Mouse (Mus musculus) hindbrain, embryonic 10.5 days (tissue): ENCODE measurements at regions not wholly inside any gene's neighbourhood (a gene's known extent, or its start where the extent isn't known, plus 50 kb on each side); places are given as distances from the start of the nearest gene placed in this dataset.

ENCODE experiments used
- DNase-seq: peaks from one replicate; pipeline ENCODE4 v3.0.0-alpha.2; 2017; ENCODE audit warnings: low spot score
- H3K27ac ChIP-seq: fragments of 300-500 bp; sonication (generic); 2 replicates; pipeline ENCODE4 v1.5.1; 2016; ENCODE audit warnings: mild to moderate bottlenecking, moderate library complexity
- H3K27me3 ChIP-seq: fragments of 300-500 bp; sonication (generic); 2 replicates; pipeline ENCODE4 v1.6.1; 2016; ENCODE audit warnings: mild to moderate bottlenecking; ENCODE audit not compliant: poor library complexity, insufficient read depth, severe bottlenecking
- H3K36me3 ChIP-seq: fragments of 300-500 bp; sonication (generic); 2 replicates; pipeline ENCODE4 v1.6.1; 2016; ENCODE audit warnings: mild to moderate bottlenecking, moderate library complexity
- H3K4me1 ChIP-seq: fragments of 300-500 bp; sonication (generic); replicated peaks from 2 replicates; pipeline ENCODE4 v1.6.1; 2016; ENCODE audit warnings: mild to moderate bottlenecking
- H3K4me3 ChIP-seq: fragments of 300-500 bp; sonication (generic); 2 replicates; pipeline ENCODE4 v1.5.1; 2016; ENCODE audit warnings: mild to moderate bottlenecking, moderate library complexity
- H3K9me3 ChIP-seq: fragments of 300-500 bp; sonication (generic); 2 replicates; pipeline ENCODE4 v1.6.1; 2016; ENCODE audit warnings: mild to moderate bottlenecking, moderate library complexity
- WGBS: fragments of 180-500 bp; shearing (Covaris S2); methylation state at CpG from one replicate; pipeline ENCODE4 v1.1.7; 2016; 5-methylcytosine and 5-hydroxymethylcytosine counted together

GRCm38 (mm10) chr10:91515021-91515371 is 333.9 kb upstream of the Tmpo start:
- H3K4me1 ChIP-seq, result no peaks in the 10 kb centered on the region
- WGBS, result 73% methylated on average over 2 of the region's 2 CpGs
- no peak for DNase-seq

GRCm38 (mm10) chr10:91514163-91515020 is 333.3 kb upstream of the Tmpo start:
- WGBS, result 86% methylated on average over 9 of the region's 9 CpGs
- no peaks in the 10 kb centered on the region for H3K4me1 ChIP-seq
- H3K27ac ChIP-seq, result no peak overlapping the region
- no peaks in the 10 kb centered on the region for H3K9me3 ChIP-seq
- H3K4me3 ChIP-seq, result no peak overlapping the region
- no peaks in the 10 kb centered on the region for H3K36me3 ChIP-seq
- no peak for DNase-seq
- no peaks in the 10 kb centered on the region for H3K27me3 ChIP-seq

More at GRCm38 (mm10) chr10:91515021-91515371, 333.9 kb upstream of the Tmpo start:
- Histone ChIP-seq H3K9me3 (no peaks in the 10 kb centered on the region), H3K27me3 (no peaks in the 10 kb centered on the region), H3K36me3 (no peaks in the 10 kb centered on the region), H3K27ac (no peak overlapping the region), H3K4me3 (no peak overlapping the region)

- 94% methylated on average over 7 of the region's 7 CpGs for WGBS
- no peaks in the 10 kb centered on the region for H3K9me3 ChIP-seq
- no peaks in the 10 kb centered on the region for H3K4me1 ChIP-seq
- no peak for DNase-seq
- H3K27ac ChIP-seq, result no peak overlapping the region
- H3K36me3 ChIP-seq, result no peaks in the 10 kb centered on the region
- no peak overlapping the region for H3K4me3 ChIP-seq
- no peaks in the 10 kb centered on the region for H3K27me3 ChIP-seq
Observed at GRCm38 (mm10) chr10:91507038-91507437, 325.9 kb upstream of the Tmpo start.

- Histone ChIP-seq H3K36me3 (no peaks in the 10 kb centered on the region), H3K4me3 (no peak overlapping the region), H3K27ac (no peak overlapping the region), H3K9me3 (no peaks in the 10 kb centered on the region), H3K27me3 (no peaks in the 10 kb centered on the region), H3K4me1 (no peaks in the 10 kb centered on the region)
- DNase-seq, result no peak
- WGBS, result 78% methylated on average over 12 of the region's 12 CpGs
Observed at GRCm38 (mm10) chr10:91504891-91505290, 323.8 kb upstream of the Tmpo start.

- Histone ChIP-seq H3K27me3 (no peaks in the 10 kb centered on the region), H3K9me3 (no peaks in the 10 kb centered on the region), H3K36me3 (no peaks in the 10 kb centered on the region), H3K4me3 (no peak overlapping the region), H3K4me1 (no peaks in the 10 kb centered on the region), H3K27ac (no peak overlapping the region)
- WGBS, result 87% methylated on average over 4 of the region's 4 CpGs
- DNase-seq, result no peak
Observed at GRCm38 (mm10) chr10:91498543-91498942, 317.4 kb upstream of the Tmpo start.

GRCm38 (mm10) chr10:91464691-91465090 is 283.6 kb upstream of the Tmpo start:
- Histone ChIP-seq H3K36me3 (no peaks in the 10 kb centered on the region), H3K4me3 (no peak overlapping the region), H3K27ac (no peak overlapping the region), H3K9me3 (no peaks in the 10 kb centered on the region), H3K27me3 (no peaks in the 10 kb centered on the region), H3K4me1 (no peaks in the 10 kb centered on the region)
- 92% methylated on average over 2 of the region's 2 CpGs for WGBS
- no peak for DNase-seq

GRCm38 (mm10) chr10:91447974-91448703 is 267.0 kb upstream of the Tmpo start:
- Histone ChIP-seq H3K9me3 (no peaks in the 10 kb centered on the region), H3K4me3 (no peak overlapping the region), H3K27me3 (no peaks in the 10 kb centered on the region), H3K4me1 (peaks cover 10% of the 10 kb centered on the region), H3K36me3 (no peaks in the 10 kb centered on the region), H3K27ac (no peak overlapping the region)
- 43% methylated on average over 10 of the region's 10 CpGs for WGBS
- peak; percentile 12 for DNase-seq

- WGBS, result 80% methylated on average over 2 of the region's 2 CpGs
- DNase-seq, result no peak
Observed at GRCm38 (mm10) chr10:91443321-91443720, 262.2 kb upstream of the Tmpo start.

GRCm38 (mm10) chr10:91440051-91440450 is 258.9 kb upstream of the Tmpo start:
- Histone ChIP-seq H3K4me3 (no peak overlapping the region), H3K36me3 (no peaks in the 10 kb centered on the region), H3K9me3 (no peaks in the 10 kb centered on the region), H3K4me1 (0 out of 2 replicates have a peak, but pooled peaks cover 3% of the 10 kb centered on the region), H3K27ac (no peak overlapping the region), H3K27me3 (no peaks in the 10 kb centered on the region)
- WGBS, result 82% methylated on average over 3 of the region's 3 CpGs
- DNase-seq, result no peak

More at GRCm38 (mm10) chr10:91443321-91443720, 262.2 kb upstream of the Tmpo start:
- Histone ChIP-seq H3K27me3 (no peaks in the 10 kb centered on the region), H3K36me3 (no peaks in the 10 kb centered on the region), H3K4me1 (peaks cover 9% of the 10 kb centered on the region), H3K9me3 (no peaks in the 10 kb centered on the region), H3K4me3 (no peak overlapping the region), H3K27ac (no peak overlapping the region)

- Histone ChIP-seq H3K9me3 (no peaks in the 10 kb centered on the region), H3K4me3 (no peak overlapping the region), H3K4me1 (0 out of 2 replicates have a peak, but pooled peaks cover 3% of the 10 kb centered on the region), H3K27me3 (no peaks in the 10 kb centered on the region), H3K36me3 (no peaks in the 10 kb centered on the region), H3K27ac (no peak overlapping the region)
- WGBS, result 84% methylated on average over 5 of the region's 5 CpGs
- DNase-seq, result no peak
Observed at GRCm38 (mm10) chr10:91437917-91438316, 256.8 kb upstream of the Tmpo start.

- DNase-seq, result no peak
- Histone ChIP-seq H3K9me3 (no peaks in the 10 kb centered on the region), H3K4me1 (0 out of 2 replicates have a peak, but pooled peaks cover 3% of the 10 kb centered on the region), H3K4me3 (no peak overlapping the region), H3K27me3 (no peaks in the 10 kb centered on the region), H3K27ac (no peak overlapping the region), H3K36me3 (no peaks in the 10 kb centered on the region)
- WGBS, result 67% methylated on average over 9 of the region's 9 CpGs
Observed at GRCm38 (mm10) chr10:91436091-91436569, 255.0 kb upstream of the Tmpo start.

- no peaks in the 10 kb centered on the region for H3K27me3 ChIP-seq
- peaks cover 4% of the 10 kb centered on the region; the same call in 1 of the 2 replicates for H3K4me1 ChIP-seq
- H3K9me3 ChIP-seq, result no peaks in the 10 kb centered on the region
- no peaks in the 10 kb centered on the region for H3K36me3 ChIP-seq
- no peak overlapping the region for H3K27ac ChIP-seq
- no peak for DNase-seq
- 75% methylated on average over 5 of the region's 5 CpGs for WGBS
- H3K4me3 ChIP-seq, result no peak overlapping the region
Observed at GRCm38 (mm10) chr10:91430281-91430680, 249.2 kb upstream of the Tmpo start.

- H3K27me3 ChIP-seq, result no peaks in the 10 kb centered on the region
- no peak for DNase-seq
- no peak overlapping the region for H3K4me3 ChIP-seq
- 92% methylated on average over 3 of the region's 3 CpGs for WGBS
- H3K4me1 ChIP-seq, result peaks cover 12% of the 10 kb centered on the region; the same call in 1 of the 2 replicates
- no peaks in the 10 kb centered on the region for H3K36me3 ChIP-seq
- no peak overlapping the region for H3K27ac ChIP-seq
- H3K9me3 ChIP-seq, result no peaks in the 10 kb centered on the region
Observed at GRCm38 (mm10) chr10:91426584-91426983, 245.5 kb upstream of the Tmpo start.
